Mouse (Mus musculus): ENCODE data around the gene Rnf157. TPM values are rescaled to one million over a fixed set of nuclear protein-coding genes. Genes with fewer than 3 reads are reported as not detected.
A peak's percentile ranks its signal among the peaks of the same experiment; 100 is the strongest.
"Not testable (repeated sequence)": the region's sequence is repeated elsewhere in the genome, so short reads cannot be mapped to it uniquely, and the experiment has no call there.

Gene Rnf157
- total RNA-seq, 2 experiments from 2014 or later: 11.3 to 12.1 TPM

DNA sequence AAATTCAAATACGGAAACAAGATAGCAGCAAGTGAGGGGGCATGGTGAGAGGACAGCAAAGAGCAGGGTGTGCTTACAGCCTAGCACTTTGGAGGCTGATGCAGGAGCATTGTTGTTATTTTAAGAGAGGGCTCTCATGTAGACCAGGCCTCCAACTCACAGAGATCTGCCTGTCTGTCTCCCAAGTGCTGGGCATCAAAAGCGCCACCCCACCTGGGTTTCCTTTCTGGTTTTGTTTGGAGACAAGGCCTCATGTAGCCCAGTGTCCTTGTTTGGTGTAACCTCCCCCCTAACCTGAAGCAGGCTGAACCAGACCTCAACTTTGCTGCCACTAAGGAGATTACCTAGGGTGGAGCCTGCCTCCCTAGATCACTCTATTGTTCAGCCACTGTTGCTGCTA is 9.7 kb upstream of the Rnf157 start:
- no peak for ATAC-seq (replicated peaks; ENCODE audit: low FRiP score, low TSS enrichment, poor library complexity, severe bottlenecking)

DNA sequence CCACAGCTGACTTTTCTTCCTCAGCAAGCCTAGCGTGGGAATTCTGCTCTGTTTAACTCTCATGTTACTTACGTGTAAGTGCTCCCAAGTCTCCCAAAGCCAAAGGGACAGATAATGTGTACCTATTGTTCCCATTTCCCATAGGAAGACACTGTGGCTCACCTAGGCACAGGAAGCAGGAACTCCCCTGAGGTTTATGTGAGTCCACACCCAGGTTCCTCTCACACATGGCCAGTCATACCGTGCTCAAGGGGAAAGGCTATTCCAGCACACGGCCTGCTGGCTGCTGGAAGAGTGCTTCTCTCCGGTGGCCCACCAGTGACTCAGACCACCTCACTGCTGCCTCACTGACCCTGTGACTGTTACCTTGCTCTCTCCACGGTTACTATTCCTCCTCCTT is 8.3 kb upstream of the Rnf157 start:
- no peak for ATAC-seq (replicated peaks; ENCODE audit: low FRiP score, low TSS enrichment, poor library complexity, severe bottlenecking)

DNA sequence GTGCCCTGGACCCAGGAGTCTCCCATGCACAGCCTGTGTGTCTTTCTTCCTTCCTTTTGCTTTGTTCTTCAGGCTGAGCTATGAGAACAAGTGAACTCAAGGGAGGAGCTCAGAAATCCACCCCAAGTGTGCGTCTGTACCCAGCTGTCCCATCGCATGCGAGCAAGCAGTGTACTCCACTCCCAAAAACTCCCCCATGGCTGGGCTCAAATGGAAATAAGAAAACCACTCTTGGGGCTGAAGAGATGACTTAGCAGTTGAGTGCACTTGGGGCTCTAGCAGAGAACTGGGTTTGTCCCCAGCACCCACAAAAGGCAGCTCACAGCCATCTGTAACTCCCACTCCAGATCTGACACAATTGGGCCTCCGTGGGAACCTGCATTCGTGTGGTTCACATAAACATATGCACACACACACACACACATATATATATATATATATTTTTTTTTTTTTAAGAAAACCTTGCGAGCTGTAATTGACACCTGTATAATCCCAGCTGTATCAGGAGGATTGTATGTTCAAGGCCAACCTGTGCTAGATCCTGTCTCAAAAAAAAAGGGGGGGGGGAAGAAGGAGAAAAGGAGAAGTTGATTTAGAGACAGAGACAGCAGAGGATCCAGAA is 6.1 kb upstream of the Rnf157 start:
- no peak for ATAC-seq (replicated peaks; ENCODE audit: low FRiP score, low TSS enrichment, poor library complexity, severe bottlenecking)

DNA sequence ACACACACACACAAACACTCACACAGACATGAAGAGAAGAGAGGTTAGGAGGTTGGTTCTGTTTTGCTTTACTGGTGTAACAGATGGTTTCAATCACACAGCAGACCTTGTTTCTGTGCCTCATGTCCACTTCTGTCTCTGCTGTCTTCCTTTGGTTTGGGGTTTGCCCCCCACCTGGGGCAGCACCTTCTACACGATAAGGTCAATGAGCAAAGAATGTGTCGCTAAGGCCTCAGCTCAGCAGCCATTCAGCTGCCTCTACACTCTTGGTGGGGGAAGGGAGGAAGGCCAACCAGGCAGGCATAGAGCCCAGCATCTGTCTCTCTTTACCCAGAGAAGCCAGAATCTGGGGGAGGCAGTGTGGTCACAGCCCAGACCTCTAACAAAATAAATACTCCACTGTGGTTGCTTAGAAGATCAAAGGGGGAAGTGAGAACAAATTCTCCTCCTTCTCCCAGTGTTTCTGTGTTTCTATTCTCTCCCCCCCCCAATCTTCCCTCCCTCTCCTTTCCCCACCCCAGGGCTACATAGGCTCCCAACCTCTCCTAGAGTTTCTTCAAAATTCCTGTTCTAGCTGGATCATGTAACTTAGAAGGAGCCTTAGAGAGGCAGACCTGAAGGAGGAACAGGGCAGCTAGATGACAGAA is 5.5 kb upstream of the Rnf157 start:
- ATAC-seq (replicated peaks; ENCODE audit: low FRiP score, low TSS enrichment, poor library complexity, severe bottlenecking): no peak

DNA sequence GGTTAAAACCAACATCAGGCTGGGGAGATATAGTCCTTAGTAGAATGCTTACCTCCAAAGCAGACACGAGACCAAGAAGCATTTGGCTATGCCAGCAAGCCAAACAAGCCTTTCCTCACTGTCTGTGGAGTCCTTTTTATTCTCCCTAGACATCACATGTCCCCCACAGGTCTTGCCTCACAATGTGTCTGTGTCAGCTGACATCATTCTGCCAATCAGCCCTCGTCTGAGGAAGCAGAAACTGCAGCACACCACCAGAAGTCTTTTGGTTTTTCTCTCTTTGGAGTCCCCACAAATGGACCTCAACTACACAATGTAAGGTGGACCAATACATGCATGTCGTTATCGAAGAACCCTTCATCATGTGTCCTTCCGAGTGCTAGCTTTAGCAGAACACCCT is 4.2 kb upstream of the Rnf157 start:
- no peak for ATAC-seq (replicated peaks; ENCODE audit: low FRiP score, low TSS enrichment, poor library complexity, severe bottlenecking)

DNA sequence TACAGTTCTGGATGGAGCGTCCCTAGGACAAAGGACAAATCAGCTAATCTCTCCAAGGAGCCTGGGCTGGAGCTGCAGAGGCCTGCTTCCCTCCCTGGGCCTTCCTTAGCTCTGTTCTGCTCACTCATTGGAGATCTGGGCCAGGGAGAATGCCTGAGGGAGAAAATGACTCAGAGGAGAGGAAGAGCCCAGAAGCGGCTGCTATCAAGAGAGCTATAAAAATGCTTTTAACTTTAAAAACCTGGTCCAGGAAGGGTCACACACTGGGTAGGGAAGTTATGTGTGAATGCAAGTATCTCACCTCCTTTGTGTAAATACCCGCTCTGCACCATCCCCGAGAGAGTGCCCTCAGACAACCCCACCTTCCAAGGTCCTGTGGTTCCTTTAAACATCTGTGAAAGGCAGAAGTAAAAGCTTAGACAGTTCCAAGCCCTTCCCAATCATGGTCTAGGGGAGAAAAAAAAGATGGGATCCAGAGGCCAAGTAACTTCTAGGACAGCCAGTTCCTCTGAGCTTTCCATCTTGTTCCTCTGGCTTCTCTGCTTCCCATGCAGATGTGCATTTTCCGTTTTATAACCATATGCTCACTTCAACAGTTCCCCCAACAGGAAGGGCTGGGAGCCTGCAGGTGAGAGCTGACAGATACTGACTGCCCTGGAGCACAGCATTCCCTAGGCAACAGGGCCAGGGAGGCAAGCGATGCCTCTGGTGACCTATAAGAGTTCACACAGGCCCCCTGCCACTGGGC is 3.5 kb upstream of the Rnf157 start:
- no peak for ATAC-seq (replicated peaks; ENCODE audit: low FRiP score, low TSS enrichment, poor library complexity, severe bottlenecking)

DNA sequence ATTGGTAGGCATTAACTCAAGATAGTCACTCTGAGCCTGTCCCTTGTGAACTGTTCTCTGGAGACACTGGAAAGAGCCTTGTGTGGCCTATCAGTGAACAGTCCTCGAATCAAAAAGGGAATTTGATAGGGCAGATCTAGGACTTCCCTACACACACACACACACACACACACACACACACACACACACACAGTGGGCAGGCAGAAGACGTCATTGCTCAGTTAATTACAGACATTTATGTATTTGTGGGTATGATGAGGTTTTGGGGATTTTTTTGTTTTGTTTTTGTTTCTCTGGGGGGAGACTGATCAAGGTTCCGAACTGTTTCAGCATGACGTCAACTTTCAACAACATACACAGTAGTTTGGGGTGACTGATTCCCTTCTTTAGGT is 795 bp upstream of the Rnf157 start:
- 0 out of 2 replicates have a peak, but pooled peaks have one; percentile 17 for ATAC-seq (replicated peaks; ENCODE audit: low FRiP score, low TSS enrichment, poor library complexity, severe bottlenecking)

DNA sequence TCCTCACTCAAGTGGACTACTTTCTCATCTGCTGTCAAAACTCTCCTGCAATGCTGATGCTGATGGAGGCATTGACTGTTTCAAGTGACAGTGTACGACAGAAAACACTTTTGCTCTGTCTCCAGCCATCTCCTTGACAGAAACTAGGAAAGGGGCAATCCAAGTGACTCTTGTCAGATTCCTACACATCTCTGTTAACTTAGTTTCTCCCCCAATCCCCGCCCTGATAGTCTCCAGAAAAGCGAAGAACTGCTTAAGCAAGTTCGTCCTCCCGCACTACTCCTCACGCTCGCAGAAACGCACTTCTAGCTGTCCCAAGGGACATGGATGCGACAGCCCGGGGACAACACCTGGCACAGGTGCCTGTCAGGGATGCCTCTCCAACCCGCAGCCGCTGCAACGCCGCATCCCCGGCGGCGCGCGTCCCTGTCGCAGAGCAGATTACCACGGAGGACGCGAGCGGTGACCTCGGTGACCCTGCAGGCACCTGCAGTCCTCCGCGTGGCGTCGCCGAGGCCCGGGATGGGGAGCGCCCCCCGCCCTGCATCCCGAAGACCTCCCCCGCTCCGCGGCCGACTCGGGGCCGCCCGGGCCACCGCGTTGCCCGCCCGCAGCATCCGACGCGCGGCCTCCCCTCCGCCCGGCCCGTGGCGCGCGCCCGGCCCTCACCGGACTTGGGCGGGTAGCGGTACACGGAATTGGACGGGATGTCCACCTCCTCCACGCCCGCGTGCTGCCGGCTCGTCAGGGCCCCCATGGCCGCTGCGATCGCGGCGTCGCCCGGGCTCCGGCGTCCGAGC is 604 bp downstream of the Rnf157 start:
- no peak for ATAC-seq (replicated peaks; ENCODE audit: low FRiP score, low TSS enrichment, poor library complexity, severe bottlenecking)

DNA sequence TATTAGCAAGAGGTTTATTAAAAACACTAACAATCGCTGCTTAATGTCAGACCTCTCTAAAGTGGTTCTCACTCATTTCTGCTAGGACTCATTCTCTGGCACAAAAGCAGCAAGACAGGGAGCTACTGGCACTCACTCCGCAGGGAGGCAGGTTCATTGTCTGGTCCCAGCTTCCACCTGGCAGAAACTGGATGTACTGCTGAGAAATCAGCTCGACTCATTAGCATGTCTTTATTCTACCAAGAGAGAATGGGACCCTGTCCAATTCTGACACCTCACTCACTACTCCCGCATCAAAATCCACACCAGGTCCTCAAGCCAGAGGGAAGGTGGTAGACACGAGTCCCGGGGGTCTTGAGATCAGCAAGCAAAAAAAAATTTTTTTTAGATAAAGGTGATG is 1.2 kb downstream of the Rnf157 start:
- no peak for ATAC-seq (replicated peaks; ENCODE audit: low FRiP score, low TSS enrichment, poor library complexity, severe bottlenecking)

DNA sequence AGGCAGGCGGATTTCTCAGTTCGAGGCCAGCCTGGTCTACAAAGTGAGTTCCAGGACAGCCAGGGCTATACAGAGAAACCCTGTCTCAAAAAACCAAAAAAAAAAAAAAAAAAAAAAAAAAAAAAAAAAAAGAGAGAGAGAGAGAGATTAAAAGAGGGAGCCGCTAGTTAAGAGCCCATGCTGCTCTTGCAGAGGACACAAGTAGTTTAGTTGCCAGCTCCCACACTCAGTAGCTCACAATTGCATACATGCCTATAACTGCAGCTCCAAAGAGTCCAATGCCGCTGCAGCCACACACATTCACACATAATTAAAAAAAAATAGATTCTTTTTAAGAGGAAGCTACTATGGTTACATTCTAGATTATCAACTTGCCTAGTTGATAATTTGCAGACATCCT is 2.4 kb downstream of the Rnf157 start:
- not testable (repeated sequence) for ATAC-seq (replicated peaks; ENCODE audit: low FRiP score, low TSS enrichment, poor library complexity, severe bottlenecking)

DNA sequence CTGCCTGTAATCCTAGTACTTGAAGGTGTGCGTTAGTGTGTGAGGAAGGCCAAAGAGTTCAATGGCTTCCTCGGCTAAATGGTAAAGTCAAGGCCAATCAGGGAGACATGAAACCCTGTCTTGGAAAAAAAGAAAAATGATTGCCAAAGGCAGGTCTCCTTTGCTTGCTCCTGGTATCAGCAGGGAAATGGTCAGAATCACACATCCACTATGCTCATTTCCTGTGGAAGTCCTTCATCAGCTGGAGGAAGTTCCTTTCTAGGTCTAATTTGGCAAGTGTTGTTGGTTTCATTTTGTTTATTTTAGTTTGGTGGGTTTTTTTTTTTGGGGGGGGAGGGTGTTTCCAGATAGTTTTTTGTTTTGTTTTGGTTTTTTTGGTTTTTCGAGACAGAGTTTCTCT is 3.8 kb downstream of the Rnf157 start:
- ATAC-seq (replicated peaks; ENCODE audit: low FRiP score, low TSS enrichment, poor library complexity, severe bottlenecking): no peak

DNA sequence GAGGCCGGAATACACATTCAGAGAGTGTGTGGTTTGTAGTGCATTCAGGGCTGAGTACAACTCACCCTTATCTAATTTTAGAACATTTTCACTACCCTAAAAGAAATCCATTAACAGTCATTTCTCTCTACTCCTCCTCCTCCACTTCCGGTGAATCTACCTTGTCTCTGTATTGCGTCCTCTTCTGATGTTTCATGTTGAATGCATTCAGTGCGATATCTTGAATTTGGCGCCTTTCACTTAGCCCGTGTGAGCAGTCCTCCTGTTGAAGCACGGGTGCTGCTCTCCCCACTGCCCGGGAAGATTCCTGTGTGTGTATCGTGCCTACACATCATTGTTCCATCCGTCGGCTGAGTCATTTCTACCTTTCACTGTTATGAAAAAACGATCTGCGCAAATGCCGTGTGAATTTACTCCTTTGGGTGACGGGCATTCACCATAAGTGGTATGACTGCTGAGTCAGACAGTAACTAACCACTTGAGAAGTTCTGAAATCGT is 6.6 kb downstream of the Rnf157 start:
- no peak for ATAC-seq (replicated peaks; ENCODE audit: low FRiP score, low TSS enrichment, poor library complexity, severe bottlenecking)

DNA sequence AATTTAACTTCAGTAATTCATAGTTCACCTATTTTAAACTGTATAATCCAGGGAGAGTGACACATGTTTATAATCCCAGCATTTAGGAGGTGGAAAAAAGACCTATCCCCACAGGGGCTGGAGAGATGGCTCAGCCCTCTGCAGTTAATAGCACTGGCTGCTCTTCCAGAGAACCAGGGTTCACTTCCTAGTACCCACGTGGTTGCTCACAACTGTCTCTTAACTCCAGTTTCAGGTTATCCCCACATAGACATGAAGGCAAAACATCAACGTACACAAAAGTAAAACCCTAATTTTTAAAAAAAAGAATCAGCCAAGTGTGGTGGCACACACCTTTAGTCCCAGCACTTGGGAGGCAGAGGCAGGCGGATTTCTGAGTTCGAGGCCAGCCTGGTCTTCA is 7.2 kb downstream of the Rnf157 start:
- no peak for ATAC-seq (replicated peaks; ENCODE audit: low FRiP score, low TSS enrichment, poor library complexity, severe bottlenecking)

DNA sequence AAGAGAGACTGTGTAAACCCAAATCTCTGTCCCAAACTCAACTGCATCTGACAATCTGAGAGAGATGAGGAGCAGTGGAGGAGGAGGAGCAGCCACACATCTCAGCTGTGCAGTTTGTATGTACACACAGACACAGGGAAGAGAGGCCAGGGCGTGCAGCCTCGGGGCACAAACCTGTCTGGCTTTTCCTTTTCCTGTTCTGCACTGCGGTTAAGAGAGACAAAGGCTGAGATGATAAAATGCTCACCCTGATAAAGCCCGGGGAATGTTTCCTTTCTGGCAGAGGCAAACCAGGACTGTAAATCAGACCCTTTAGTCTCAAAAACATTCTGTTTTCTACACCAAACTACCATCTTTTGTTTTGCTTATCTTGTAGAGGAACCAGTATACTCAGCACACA is 12.3 kb downstream of the Rnf157 start:
- ATAC-seq (replicated peaks; ENCODE audit: low FRiP score, low TSS enrichment, poor library complexity, severe bottlenecking): peak; percentile 50; the same call in 1 of the 2 replicates

DNA sequence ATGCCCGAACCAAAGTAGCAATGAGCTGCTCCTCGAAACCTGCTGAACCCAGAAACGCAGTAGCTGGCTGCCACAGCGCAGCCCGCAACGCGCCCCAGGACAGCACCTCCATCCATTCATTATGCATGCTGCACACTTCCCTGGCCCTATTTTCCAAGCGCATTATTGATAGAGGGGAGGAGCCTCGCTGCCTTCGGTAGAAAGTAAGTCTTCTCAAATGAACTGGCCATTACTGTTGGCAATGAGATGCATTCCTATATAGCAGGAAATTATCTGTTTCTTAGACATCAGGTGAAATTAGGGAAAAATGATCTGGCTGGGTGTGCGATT is 14.5 kb downstream of the Rnf157 start:
- ATAC-seq (replicated peaks; ENCODE audit: low FRiP score, low TSS enrichment, poor library complexity, severe bottlenecking): no peak

DNA sequence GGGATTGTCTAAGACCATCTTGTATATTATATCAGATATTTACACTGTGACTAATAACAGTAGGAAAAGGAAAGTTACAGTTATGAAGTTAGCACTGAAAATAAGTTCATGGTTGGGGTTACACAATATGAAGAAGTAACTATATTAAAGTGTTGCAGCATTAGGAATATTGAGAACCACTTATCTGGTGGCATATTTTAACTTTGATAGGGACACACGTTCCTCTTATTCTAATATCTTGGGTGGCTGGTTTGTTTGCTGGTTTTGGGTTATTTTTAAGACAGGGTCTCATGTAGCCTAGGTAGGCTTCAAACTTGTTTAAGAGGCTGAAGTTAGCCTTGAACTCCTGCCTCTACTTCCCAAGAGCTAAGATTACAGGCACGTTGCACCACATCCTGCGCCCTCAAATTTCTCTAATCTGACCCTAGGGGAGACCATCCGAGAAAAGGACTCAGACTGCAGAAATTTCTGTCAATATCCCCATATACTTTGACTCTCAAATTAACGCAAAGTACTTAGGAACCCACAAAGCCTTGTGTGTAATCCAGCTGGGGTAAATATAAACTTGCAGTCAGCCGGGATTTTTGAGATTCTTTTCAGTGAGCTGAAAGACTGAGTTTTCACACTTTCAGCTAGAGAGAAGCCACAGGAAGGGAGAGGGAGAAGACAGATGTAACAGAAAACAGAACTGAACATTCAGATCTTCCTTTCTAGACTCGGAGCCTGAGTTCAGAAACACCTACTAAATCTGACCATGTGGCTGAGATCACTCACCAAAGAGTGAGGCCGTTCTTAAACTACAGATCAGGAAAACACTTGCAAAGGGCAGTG is 15.1 kb downstream of the Rnf157 start:
- no peak for ATAC-seq (replicated peaks; ENCODE audit: low FRiP score, low TSS enrichment, poor library complexity, severe bottlenecking)

DNA sequence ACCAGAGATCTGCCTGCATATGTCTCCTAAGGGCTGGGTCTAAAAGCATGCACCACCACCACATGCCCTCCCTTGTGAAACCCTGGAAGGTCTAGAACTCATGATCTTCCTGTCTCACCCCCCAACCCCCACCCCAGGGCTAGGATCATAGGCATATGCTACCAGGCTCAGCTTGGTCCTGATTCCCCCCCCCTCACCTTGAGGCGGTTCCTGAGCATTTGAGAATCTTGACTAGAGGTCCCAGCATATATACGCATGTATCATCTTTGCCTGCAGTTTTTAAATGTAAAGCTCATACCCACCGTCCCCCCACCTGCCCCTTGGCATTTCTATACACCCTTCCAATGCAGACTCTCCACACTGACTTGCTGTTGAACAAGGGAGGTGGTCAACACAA is 15.9 kb downstream of the Rnf157 start:
- no peak for ATAC-seq (replicated peaks; ENCODE audit: low FRiP score, low TSS enrichment, poor library complexity, severe bottlenecking)

DNA sequence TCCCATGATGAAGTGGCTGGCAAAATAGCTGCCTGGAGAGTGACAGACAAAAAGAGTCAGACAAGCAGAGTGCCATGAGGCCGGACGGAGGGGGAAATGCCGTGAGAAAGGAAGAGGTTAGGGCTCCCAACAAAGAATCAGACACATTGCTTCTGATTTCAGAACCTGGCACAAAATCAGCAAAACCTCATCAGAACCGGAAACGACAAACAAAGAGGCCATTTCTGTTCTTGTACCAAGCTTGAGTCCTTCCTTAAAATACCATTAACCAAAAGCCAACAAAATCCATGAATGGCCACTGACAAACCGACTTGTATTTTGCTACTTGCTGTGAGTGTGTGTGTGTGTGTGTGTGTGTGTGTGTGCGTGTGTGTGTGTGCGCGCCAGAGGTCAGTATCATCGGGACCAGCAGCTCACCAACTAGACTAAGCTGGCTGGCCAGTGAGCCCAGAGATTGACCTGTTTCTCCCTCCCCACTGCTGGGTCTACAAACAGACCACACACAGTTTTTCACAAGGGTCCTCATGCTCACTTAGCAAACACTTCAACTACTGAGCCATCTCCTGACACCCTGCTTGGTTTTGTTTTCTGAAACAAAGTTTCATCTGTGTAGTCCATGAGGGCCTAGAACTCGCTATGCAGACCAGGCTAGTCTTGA is 16.4 kb downstream of the Rnf157 start:
- ATAC-seq (replicated peaks; ENCODE audit: low FRiP score, low TSS enrichment, poor library complexity, severe bottlenecking): no peak

DNA sequence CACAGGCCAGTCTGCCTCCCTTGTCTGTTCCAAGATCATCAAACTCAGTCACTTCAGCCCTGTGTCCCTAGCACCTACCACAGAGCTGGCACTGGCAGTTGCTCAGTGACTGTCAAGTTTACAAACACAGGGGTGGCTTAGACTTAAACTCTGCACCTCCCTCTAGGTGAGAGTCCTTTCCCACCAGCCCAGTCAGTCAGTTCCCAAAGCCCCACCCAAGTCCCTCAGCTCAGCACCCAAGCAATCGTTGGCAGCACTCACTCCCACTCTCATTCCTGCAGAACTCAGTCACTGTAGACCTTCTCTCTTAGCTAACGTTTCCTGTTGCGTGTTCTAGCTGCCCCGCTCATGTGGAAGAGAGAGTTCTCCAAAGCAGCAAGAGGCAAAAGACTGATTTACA is 18.1 kb downstream of the Rnf157 start:
- peak; percentile 47; the same call in 1 of the 2 replicates for ATAC-seq (replicated peaks; ENCODE audit: low FRiP score, low TSS enrichment, poor library complexity, severe bottlenecking)
